In the genomic region with DNA sequence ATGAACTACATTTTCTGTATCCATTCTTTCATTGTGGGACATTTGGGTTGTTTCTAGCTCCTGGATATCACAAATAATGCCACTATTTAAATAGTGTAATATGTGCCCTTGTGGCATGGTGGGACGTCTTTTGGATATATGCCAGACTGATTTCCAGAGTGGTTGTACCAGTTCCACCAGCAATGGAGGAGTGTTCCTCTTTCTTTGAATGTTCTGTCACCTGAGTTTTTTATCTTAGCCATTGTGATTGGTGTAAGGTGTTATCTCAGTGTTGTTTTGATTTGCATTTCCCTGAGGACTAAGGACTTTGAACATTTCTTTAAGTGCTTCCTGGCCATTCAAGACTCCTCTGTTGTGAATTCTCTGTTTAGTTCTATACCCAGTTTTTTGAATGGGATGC, we compare ENCODE assay signal across 28 mouse cellular contexts. TPM values are rescaled to one million over a fixed set of nuclear protein-coding genes. Genes with fewer than 3 reads are reported as not detected.
DNase-seq lines count a peak whose midpoint lies in the region; ATAC-seq and TF ChIP-seq lines count a peak whose summit lies in the region.
"Had no signal": no experiment of that assay in that cellular context is flagged by ENCODE, and none has a peak within 500 bp of the region (broad histone marks: within the 10 kb centered on the region; RNA-seq: fewer than 3 reads in every experiment).

No protein-coding gene starts in this region.

- H3K27ac ChIP-seq in intestine, embryonic 15.5 days = no peak overlapping the region
- H3K27ac ChIP-seq in intestine, embryonic 16.5 days (ENCODE audit: low read length) = no peak overlapping the region
- no peak overlapping the region; the same call in 1 of the 2 replicates for H3K27ac ChIP-seq in intestine, postnatal 0 days (ENCODE audit: low read depth, low read length)
- H3K27ac ChIP-seq in stomach, postnatal 0 days (replicated peaks) = no peak overlapping the region

- no peak overlapping the region for H3K4me3 ChIP-seq in intestine, embryonic 15.5 days (replicated peaks)
- no peak overlapping the region for H3K4me3 ChIP-seq in intestine, embryonic 16.5 days (ENCODE audit: low read length)
- no peak overlapping the region for H3K4me3 ChIP-seq in intestine, postnatal 0 days (ENCODE audit: low read depth, low read length)
- no peak overlapping the region for H3K4me3 ChIP-seq in stomach, postnatal 0 days (ENCODE audit: low read depth, low read length)

- no peaks in the 10 kb centered on the region for H3K27me3 ChIP-seq in intestine, embryonic 15.5 days (replicated peaks)
- H3K27me3 ChIP-seq in intestine, embryonic 16.5 days (replicated peaks; ENCODE audit: control insufficient read depth, insufficient read depth, low read length) = no peaks in the 10 kb centered on the region
- H3K27me3 ChIP-seq in intestine, postnatal 0 days (replicated peaks; ENCODE audit: control insufficient read depth, insufficient read depth, low read length) = no peaks in the 10 kb centered on the region
- H3K27me3 ChIP-seq in stomach, postnatal 0 days (ENCODE audit: control insufficient read depth, insufficient read depth, low read length) = no peaks in the 10 kb centered on the region
- H3K27me3 ChIP-seq: CH12.LX, Patski had no signal

- H3K4me1 ChIP-seq in intestine, embryonic 15.5 days (replicated peaks) = no peaks in the 10 kb centered on the region
- no peaks in the 10 kb centered on the region for H3K4me1 ChIP-seq in intestine, embryonic 16.5 days (ENCODE audit: control insufficient read depth, insufficient read depth, low read length)
- no peaks in the 10 kb centered on the region for H3K4me1 ChIP-seq in intestine, postnatal 0 days (replicated peaks; ENCODE audit: control insufficient read depth, insufficient read depth, low read length)
- H3K4me1 ChIP-seq in stomach, postnatal 0 days (replicated peaks; ENCODE audit: control insufficient read depth, insufficient read depth) = no peaks in the 10 kb centered on the region

- intact Hi-C loops in gastrocnemius, postnatal 36 days (cut with DNase I) = no loop called here

- no peak for DNase-seq in stomach, postnatal 0 days (ENCODE audit: low spot score)
- DNase-seq in gastrocnemius, postnatal 36 days = no peak
- DNase-seq in retina, postnatal 1 day = no peak
- DNase-seq in adrenal gland, adult 8-10 months = no peak
- no peak for DNase-seq in embryo, embryonic 10 days (ENCODE audit: low spot score)
- DNase-seq: adrenal gland, adult 2 months; adrenal gland, postnatal 10 days; adrenal gland, postnatal 14 days; adrenal gland, postnatal 25 days; adrenal gland, postnatal 36 days; B cell, adult 2 months; cerebellum, adult 11 months; cerebellum, adult 11-12 months; cerebellum, adult 18-20 months had no signal

- H3K9me3 ChIP-seq in intestine, embryonic 15.5 days = no peaks in the 10 kb centered on the region
- no peaks in the 10 kb centered on the region for H3K9me3 ChIP-seq in intestine, embryonic 16.5 days (ENCODE audit: control insufficient read depth, low read length)
- no peaks in the 10 kb centered on the region for H3K9me3 ChIP-seq in intestine, postnatal 0 days (ENCODE audit: control insufficient read depth)
- H3K9me3 ChIP-seq in stomach, postnatal 0 days (ENCODE audit: control insufficient read depth, low read length) = no peaks in the 10 kb centered on the region
- H3K9me3 ChIP-seq: G1E had no signal

- peak; percentile 89 for ATAC-seq in intestine, embryonic 15.5 days
- ATAC-seq in intestine, embryonic 16.5 days = peak; percentile 90
- peak; percentile 89 for ATAC-seq in intestine, postnatal 0 days
- ATAC-seq in stomach, postnatal 0 days (ENCODE audit: low FRiP score, low TSS enrichment) = peak; percentile 72; the same call in 1 of the 2 replicates
- ATAC-seq: activated CD4-positive, CD25-positive, alpha-beta regulatory T cell, adult 4 months; CD4-positive, CD25-positive, alpha-beta regulatory T cell, adult 4 months; Patski had no signal

- TF ChIP-seq EP300 in stomach, postnatal 0 days (optimal IDR thresholded peaks at IDR 0.05) = no peak

- H3K9ac ChIP-seq in intestine, embryonic 15.5 days = no peak overlapping the region
- H3K9ac ChIP-seq in intestine, embryonic 16.5 days (ENCODE audit: low read depth, low read length) = no peak overlapping the region
- H3K9ac ChIP-seq in intestine, postnatal 0 days (ENCODE audit: low read depth, low read length) = no peak overlapping the region
- H3K9ac ChIP-seq in stomach, postnatal 0 days (ENCODE audit: low read length) = no peak overlapping the region

- H3K36me3 ChIP-seq in intestine, embryonic 15.5 days = no peaks in the 10 kb centered on the region
- H3K36me3 ChIP-seq in intestine, embryonic 16.5 days (ENCODE audit: control insufficient read depth, insufficient read depth, low read length) = no peaks in the 10 kb centered on the region
- H3K36me3 ChIP-seq in intestine, postnatal 0 days (ENCODE audit: control insufficient read depth, insufficient read depth) = no peaks in the 10 kb centered on the region
- no peaks in the 10 kb centered on the region for H3K36me3 ChIP-seq in stomach, postnatal 0 days (ENCODE audit: control insufficient read depth, insufficient read depth, low read length)
- H3K36me3 ChIP-seq: G1E had no signal

- no peak overlapping the region for H3K4me2 ChIP-seq in intestine, embryonic 15.5 days (replicated peaks)
- no peak overlapping the region for H3K4me2 ChIP-seq in intestine, embryonic 16.5 days (ENCODE audit: low read depth, low read length)
- no peak overlapping the region for H3K4me2 ChIP-seq in intestine, postnatal 0 days (replicated peaks; ENCODE audit: low read depth)
- H3K4me2 ChIP-seq in stomach, postnatal 0 days (replicated peaks; ENCODE audit: low read depth) = no peak overlapping the region

- WGBS in intestine, embryonic 15.5 days = 62% methylated on average over 1 of the region's 1 CpGs
- 62% methylated on average over 1 of the region's 1 CpGs for WGBS in intestine, embryonic 16.5 days
- whole genome bisulfite sequencing in intestine, postnatal 0 days = 40% methylated on average over 1 of the region's 1 CpGs
- WGBS in stomach, postnatal 0 days = 44% methylated on average over 1 of the region's 1 CpGs

- TF ChIP-seq CTCF in intestine, postnatal 0 days (IDR thresholded peaks at IDR 0.05; ENCODE audit: low read depth) = no peak
- no peak for TF ChIP-seq CTCF in stomach, postnatal 0 days (IDR thresholded peaks at IDR 0.05; ENCODE audit: low read depth)

RNA-seq across cellular contexts. Expression of a gene that starts 2.7 kb away (rescaled TPM):
- polyA plus RNA-seq in intestine, embryonic 15.5 days (2015; fragmentation: Nextera tagmentation; extraction: Ambion mirVana) = not detected in 2 replicates
- not detected in 2 replicates for polyA plus RNA-seq in intestine, embryonic 16.5 days (2015; fragmentation: Nextera tagmentation; extraction: Ambion mirVana)
- not detected in 2 replicates for polyA plus RNA-seq in intestine, postnatal 0 days (2015; fragmentation: Nextera tagmentation; extraction: Ambion mirVana)
- 65.0 and 66.5 TPM in 2 replicates for polyA plus RNA-seq in stomach, postnatal 0 days (2015; fragmentation: Nextera tagmentation; extraction: Ambion mirVana)
- total RNA-seq in gastrocnemius, postnatal 36 days (2021) = not detected
- not detected for total RNA-seq in adrenal gland, adult 8-10 months (2022)
- total RNA-seq: adrenal gland, adult 18-20 months; adrenal gland, adult 2 months; adrenal gland, postnatal 10 days; adrenal gland, postnatal 14 days; adrenal gland, postnatal 25 days; adrenal gland, postnatal 36 days; adrenal gland, postnatal 4 days; CH12.LX; ES-E14; G1E; MEL had no signal
- polyA plus RNA-seq: activated CD4-positive, CD25-positive, alpha-beta regulatory T cell, adult 4 months; adrenal gland, adult 2 months; brain, embryonic 14.5 days; C2C12; CD4-positive, CD25-positive, alpha-beta regulatory T cell, adult 4 months; G1E; Patski had no signal

RNA-seq across cellular contexts. Expression of a gene that starts 15.7 kb away (rescaled TPM):
- not detected in 2 replicates for polyA plus RNA-seq in intestine, embryonic 15.5 days (2015; fragmentation: Nextera tagmentation; extraction: Ambion mirVana)
- polyA plus RNA-seq in intestine, embryonic 16.5 days (2015; fragmentation: Nextera tagmentation; extraction: Ambion mirVana) = not detected in 2 replicates
- not detected in 2 replicates for polyA plus RNA-seq in intestine, postnatal 0 days (2015; fragmentation: Nextera tagmentation; extraction: Ambion mirVana)
- polyA plus RNA-seq in stomach, postnatal 0 days (2015; fragmentation: Nextera tagmentation; extraction: Ambion mirVana) = 0.33 and 0.47 TPM in 2 replicates
- total RNA-seq in gastrocnemius, postnatal 36 days (2021) = not detected
- total RNA-seq in adrenal gland, adult 8-10 months (2022) = not detected
- total RNA-seq: adrenal gland, adult 18-20 months; adrenal gland, adult 2 months; adrenal gland, postnatal 10 days; adrenal gland, postnatal 14 days; adrenal gland, postnatal 25 days; adrenal gland, postnatal 36 days; adrenal gland, postnatal 4 days; CH12.LX; ES-E14; G1E; MEL had no signal
- polyA plus RNA-seq: activated CD4-positive, CD25-positive, alpha-beta regulatory T cell, adult 4 months; adrenal gland, adult 2 months; brain, embryonic 14.5 days; CD4-positive, CD25-positive, alpha-beta regulatory T cell, adult 4 months; G1E; Patski had no signal

RNA-seq across cellular contexts. Expression of a gene that starts 19.9 kb away (rescaled TPM):
- not detected in 2 replicates for polyA plus RNA-seq in intestine, embryonic 15.5 days (2015; fragmentation: Nextera tagmentation; extraction: Ambion mirVana)
- not detected in 2 replicates for polyA plus RNA-seq in intestine, embryonic 16.5 days (2015; fragmentation: Nextera tagmentation; extraction: Ambion mirVana)
- polyA plus RNA-seq in intestine, postnatal 0 days (2015; fragmentation: Nextera tagmentation; extraction: Ambion mirVana) = not detected in 2 replicates
- 20.8 and 22.8 TPM in 2 replicates for polyA plus RNA-seq in stomach, postnatal 0 days (2015; fragmentation: Nextera tagmentation; extraction: Ambion mirVana)
- total RNA-seq in gastrocnemius, postnatal 36 days (2021) = not detected
- not detected for total RNA-seq in adrenal gland, adult 8-10 months (2022)
- total RNA-seq: adrenal gland, adult 18-20 months; adrenal gland, adult 2 months; adrenal gland, postnatal 10 days; adrenal gland, postnatal 14 days; adrenal gland, postnatal 25 days; adrenal gland, postnatal 36 days; adrenal gland, postnatal 4 days; CH12.LX; ES-E14; G1E; MEL had no signal
- polyA plus RNA-seq: activated CD4-positive, CD25-positive, alpha-beta regulatory T cell, adult 4 months; adrenal gland, adult 2 months; CD4-positive, CD25-positive, alpha-beta regulatory T cell, adult 4 months; G1E; Patski had no signal

RNA-seq across cellular contexts. Expression of a gene that starts 28.7 kb away (rescaled TPM):
- polyA plus RNA-seq in intestine, embryonic 15.5 days (2015; fragmentation: Nextera tagmentation; extraction: Ambion mirVana) = not detected in 2 replicates
- not detected in 2 replicates for polyA plus RNA-seq in intestine, embryonic 16.5 days (2015; fragmentation: Nextera tagmentation; extraction: Ambion mirVana)
- polyA plus RNA-seq in intestine, postnatal 0 days (2015; fragmentation: Nextera tagmentation; extraction: Ambion mirVana) = not detected in 2 replicates
- 7.4 and 9.2 TPM in 2 replicates for polyA plus RNA-seq in stomach, postnatal 0 days (2015; fragmentation: Nextera tagmentation; extraction: Ambion mirVana)
- total RNA-seq in gastrocnemius, postnatal 36 days (2021) = not detected
- not detected for total RNA-seq in adrenal gland, adult 8-10 months (2022)
- total RNA-seq: adrenal gland, adult 18-20 months; adrenal gland, adult 2 months; adrenal gland, postnatal 10 days; adrenal gland, postnatal 14 days; adrenal gland, postnatal 25 days; adrenal gland, postnatal 36 days; adrenal gland, postnatal 4 days; CH12.LX; ES-E14; G1E; MEL had no signal
- polyA plus RNA-seq: activated CD4-positive, CD25-positive, alpha-beta regulatory T cell, adult 4 months; adrenal gland, adult 2 months; brain, embryonic 14.5 days; C2C12; CD4-positive, CD25-positive, alpha-beta regulatory T cell, adult 4 months; G1E; Patski had no signal

RNA-seq across cellular contexts. Expression of a gene that starts 49.2 kb away (rescaled TPM):
- not detected in 2 replicates for polyA plus RNA-seq in intestine, embryonic 15.5 days (2015; fragmentation: Nextera tagmentation; extraction: Ambion mirVana)
- not detected in 2 replicates for polyA plus RNA-seq in intestine, embryonic 16.5 days (2015; fragmentation: Nextera tagmentation; extraction: Ambion mirVana)
- not detected in 2 replicates for polyA plus RNA-seq in intestine, postnatal 0 days (2015; fragmentation: Nextera tagmentation; extraction: Ambion mirVana)
- 2.1 TPM in 2 replicates for polyA plus RNA-seq in stomach, postnatal 0 days (2015; fragmentation: Nextera tagmentation; extraction: Ambion mirVana)
- not detected for total RNA-seq in gastrocnemius, postnatal 36 days (2021)
- not detected for total RNA-seq in adrenal gland, adult 8-10 months (2022)
- total RNA-seq: adrenal gland, adult 18-20 months; adrenal gland, adult 2 months; adrenal gland, postnatal 10 days; adrenal gland, postnatal 14 days; adrenal gland, postnatal 25 days; adrenal gland, postnatal 36 days; adrenal gland, postnatal 4 days; CH12.LX; ES-E14; G1E; MEL had no signal
- polyA plus RNA-seq: activated CD4-positive, CD25-positive, alpha-beta regulatory T cell, adult 4 months; adrenal gland, adult 2 months; brain, embryonic 14.5 days; CD4-positive, CD25-positive, alpha-beta regulatory T cell, adult 4 months; G1E; Patski had no signal

Comparison
In these comparisons a context has a peak if more than half of its experiments do, and no peak if none do; other contexts are left out.
1. RNA of a gene that starts 2.7 kb away (polyA plus RNA-seq): 65.0 to 66.5 TPM in stomach, postnatal 0 days; not detected in intestine, embryonic 15.5 days, not detected in intestine, embryonic 16.5 days and not detected in intestine, postnatal 0 days; every median in the first group is over 10 times any median in the second.
2. RNA of a gene that starts 19.9 kb away (polyA plus RNA-seq): 20.8 to 22.8 TPM in stomach, postnatal 0 days; not detected in intestine, embryonic 15.5 days, not detected in intestine, embryonic 16.5 days and not detected in intestine, postnatal 0 days; every median in the first group is over 10 times any median in the second.
3. Peak in every context shown above with its lines, with median percentiles within 50 percentile points of each other: ATAC-seq.